Mouse (Mus musculus): ENCODE data around the gene Fam167b.

DNA sequence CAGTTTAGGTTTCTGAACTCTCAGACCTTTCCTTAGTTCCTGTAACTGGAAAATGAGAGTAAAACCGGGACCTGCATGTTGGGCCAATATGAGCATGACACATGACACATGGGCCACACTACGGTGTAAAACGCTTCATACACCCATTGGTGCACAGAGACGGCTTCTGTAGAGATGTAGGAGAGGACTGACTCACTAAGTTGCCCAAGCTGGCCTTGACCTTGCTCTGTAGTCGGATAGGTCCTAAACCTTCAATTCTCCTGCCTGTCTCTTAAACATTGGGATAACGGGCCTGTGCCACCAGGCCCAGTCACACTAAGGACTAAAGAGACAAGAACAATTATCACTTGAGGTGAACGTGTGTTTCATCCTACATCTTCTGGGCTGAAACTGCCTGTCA lies 10.0 kb downstream of the Fam167b start:
- TF ChIP-seq POLR2A (IDR thresholded peaks at IDR 0.05; ENCODE audit: insufficient read depth, low read depth, low read length) (no peak), CTCF (IDR thresholded peaks at IDR 0.05) (no peak), EP300 (IDR thresholded peaks at IDR 0.05; ENCODE audit: insufficient read depth, low read depth, low read length) (no peak)

Measured in heart, adult 2 months (tissue).